Mouse (Mus musculus) midbrain, embryonic 16.5 days (tissue): ENCODE results near the gene Ankrd13a. TPM values are rescaled to one million over a fixed set of nuclear protein-coding genes. Genes with fewer than 3 reads are reported as not detected.

Experiments
- ATAC-seq: fragments of 200-750 bp; cut with Nextera tagmentation; 2 replicates; pipeline ENCODE4 v1.8.0; 2017; ENCODE audit warnings: moderate TSS enrichment
- H3K27ac ChIP-seq: fragments of 300-500 bp; sonication (generic); 2 replicates; pipeline ENCODE4 v1.5.1; 2014; ENCODE audit warnings: mild to moderate bottlenecking, low read length, mixed read lengths
- H3K27me3 ChIP-seq: fragments of 300-500 bp; sonication (generic); 2 replicates; pipeline ENCODE4 v1.6.1; 2014; ENCODE audit warnings: low read depth, low read length, mixed read lengths; ENCODE audit not compliant: control insufficient read depth, insufficient read depth
- H3K36me3 ChIP-seq: fragments of 300-500 bp; sonication (generic); 2 replicates; pipeline ENCODE4 v1.6.1; 2014; ENCODE audit warnings: mild to moderate bottlenecking, low read length, moderate library complexity, mixed read lengths; ENCODE audit not compliant: control insufficient read depth, insufficient read depth
- H3K4me1 ChIP-seq: fragments of 300-500 bp; sonication (generic); 2 replicates; pipeline ENCODE4 v1.6.1; 2014; ENCODE audit warnings: mild to moderate bottlenecking, low read length, mixed read lengths; ENCODE audit not compliant: control insufficient read depth, insufficient read depth
- H3K4me2 ChIP-seq: fragments of 300-500 bp; sonication (generic); 2 replicates; pipeline ENCODE4 v1.6.1; 2014; ENCODE audit warnings: mild to moderate bottlenecking, low read length, mixed read lengths
- H3K4me3 ChIP-seq: fragments of 300-500 bp; sonication (generic); 2 replicates; pipeline ENCODE4 v1.5.1; 2014; ENCODE audit warnings: low read depth, mild to moderate bottlenecking, low read length, moderate library complexity, mixed read lengths
- H3K9ac ChIP-seq: fragments of 300-500 bp; sonication (generic); 2 replicates; pipeline ENCODE4 v1.6.1; 2014; ENCODE audit warnings: low read depth, low read length, mixed read lengths
- H3K9me3 ChIP-seq: fragments of 300-500 bp; sonication (generic); replicated peaks from 2 replicates; pipeline ENCODE4 v1.6.1; 2014; ENCODE audit warnings: mild to moderate bottlenecking, low read length, mixed read lengths; ENCODE audit not compliant: control insufficient read depth, poor library complexity, severe bottlenecking
- WGBS: fragments of 180-500 bp; shearing (Covaris S2); extraction: QIAGEN DNeasy Blood & Tissue Kit; methylation state at CpG from one replicate; pipeline ENCODE4 v1.1.7; 2014; 5-methylcytosine and 5-hydroxymethylcytosine counted together
- polyA plus RNA-seq: library from polyadenylated mRNA; unstranded; fragments of >200 nt; fragmentation: Nextera tagmentation; extraction: Ambion mirVana; gene quantifications from 2 replicates; pipeline ENCODE4 v1.2.1, GENCODE M21; 2015

Gene Ankrd13a
- polyA plus RNA-seq, 1 experiment from 2014 or later, result 24.3 TPM

DNA sequence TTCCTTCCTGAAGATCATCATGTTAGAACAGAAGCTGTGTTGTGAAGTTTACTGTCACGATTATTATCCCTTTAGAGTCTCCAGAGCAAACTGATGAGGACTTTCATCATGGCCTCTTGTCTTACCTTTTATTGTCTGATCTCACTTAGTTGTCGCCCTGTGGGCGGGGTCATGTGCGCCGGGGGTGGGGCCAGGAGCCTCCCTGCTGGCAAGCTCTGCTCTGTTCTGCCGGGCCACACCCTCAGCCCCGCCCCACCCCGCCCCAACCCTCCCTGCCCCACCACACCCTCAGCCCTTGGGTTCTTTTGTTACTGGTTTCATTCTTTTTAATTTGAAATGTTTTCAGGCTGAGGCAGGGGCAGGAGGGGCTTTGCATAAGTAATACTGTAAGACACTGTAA lies 26.6 kb downstream of the Ankrd13a start:
- Histone ChIP-seq H3K4me2 (no peak overlapping the region), H3K36me3 (peaks cover 32% of the 10 kb centered on the region), H3K4me1 (peaks cover 6% of the 10 kb centered on the region; the same call in 1 of the 2 replicates), H3K27me3 (no peaks in the 10 kb centered on the region), H3K9ac (no peak overlapping the region), H3K27ac (no peak overlapping the region), H3K9me3 (no peaks in the 10 kb centered on the region), H3K4me3 (no peak overlapping the region)
- no peak for ATAC-seq
- 17% methylated on average over 8 of the region's 8 CpGs for WGBS

DNA sequence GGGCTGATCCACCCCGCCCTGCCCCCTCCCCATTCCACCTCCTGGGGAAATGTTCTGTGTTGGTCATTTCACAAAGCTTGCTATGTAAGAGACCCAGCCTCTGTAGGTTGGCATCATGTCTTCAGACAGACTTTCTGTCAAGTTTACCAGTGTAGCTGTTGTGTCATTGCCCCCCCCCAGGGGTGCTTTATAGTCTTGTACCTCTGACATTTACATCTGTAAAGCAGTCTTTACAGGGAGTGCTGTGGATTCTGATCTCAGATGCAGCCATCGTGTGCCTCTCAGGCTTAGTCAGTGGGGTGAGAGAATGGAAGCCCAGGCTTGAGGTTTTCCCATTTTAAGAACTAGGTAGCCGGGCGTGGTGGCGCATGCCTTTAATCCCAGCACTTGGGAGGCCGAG lies 27.4 kb downstream of the Ankrd13a start:
- Histone ChIP-seq H3K27me3 (no peaks in the 10 kb centered on the region), H3K4me2 (no peak overlapping the region), H3K27ac (no peak overlapping the region), H3K9me3 (no peaks in the 10 kb centered on the region), H3K4me1 (no peaks in the 10 kb centered on the region), H3K9ac (no peak overlapping the region), H3K36me3 (peaks cover 32% of the 10 kb centered on the region), H3K4me3 (no peak overlapping the region)
- WGBS, result 81% methylated on average over 6 of the region's 6 CpGs
- ATAC-seq, result no peak

DNA sequence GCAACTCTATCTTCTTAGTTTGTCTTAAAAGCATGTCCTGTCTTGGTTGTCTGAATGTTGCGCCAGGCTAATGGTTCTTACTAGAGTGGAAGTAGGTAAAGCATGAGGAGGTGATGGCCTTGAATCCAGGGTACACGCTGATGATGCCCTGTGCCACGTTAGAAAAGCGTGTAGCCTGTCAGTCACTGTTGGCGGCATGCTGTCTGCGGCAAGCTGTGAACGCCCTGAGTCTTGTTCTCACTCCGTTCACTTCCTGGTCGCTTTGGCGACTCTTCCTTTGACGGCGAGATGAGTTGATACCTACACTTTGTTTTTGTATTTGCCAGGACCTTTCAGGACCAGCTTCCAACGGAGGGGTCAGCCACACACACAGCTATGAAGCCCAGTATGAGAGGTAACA lies 28.8 kb downstream of the Ankrd13a start:
- Histone ChIP-seq H3K27me3 (no peaks in the 10 kb centered on the region), H3K9ac (no peak overlapping the region), H3K4me1 (peaks cover 3% of the 10 kb centered on the region; the same call in 1 of the 2 replicates), H3K36me3 (peaks cover 31% of the 10 kb centered on the region), H3K4me2 (no peak overlapping the region), H3K9me3 (no peaks in the 10 kb centered on the region), H3K27ac (no peak overlapping the region), H3K4me3 (no peak overlapping the region)
- ATAC-seq, result no peak
- 87% methylated on average over 13 of the region's 13 CpGs for WGBS

DNA sequence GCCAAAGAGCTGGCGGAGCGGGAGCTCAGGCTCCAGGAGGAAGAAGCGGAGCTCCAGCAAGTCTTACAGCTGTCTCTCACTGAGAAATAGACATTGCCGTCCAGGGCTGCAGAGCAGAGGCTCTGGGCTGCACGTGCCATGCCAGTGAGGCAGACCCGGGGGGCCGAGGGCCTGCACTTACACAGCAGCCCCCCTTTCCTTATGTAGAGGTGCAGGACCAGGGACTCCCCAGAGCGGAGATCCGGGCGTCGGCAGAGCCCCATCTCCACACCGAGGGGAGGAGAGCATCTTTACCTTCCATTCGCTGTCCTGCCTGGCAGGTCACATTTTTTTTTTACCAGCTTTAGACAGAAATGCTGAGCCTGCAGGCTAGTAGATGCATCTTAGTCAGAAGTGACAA lies 29.9 kb downstream of the Ankrd13a start:
- Histone ChIP-seq H3K9me3 (no peaks in the 10 kb centered on the region), H3K9ac (no peak overlapping the region), H3K27me3 (no peaks in the 10 kb centered on the region), H3K4me3 (no peak overlapping the region), H3K4me1 (peaks cover 3% of the 10 kb centered on the region; the same call in 1 of the 2 replicates), H3K4me2 (no peak overlapping the region), H3K27ac (peak overlapping the region; percentile 36), H3K36me3 (peaks cover 28% of the 10 kb centered on the region)
- ATAC-seq, result no peak
- 84% methylated on average over 13 of the region's 13 CpGs for WGBS

DNA sequence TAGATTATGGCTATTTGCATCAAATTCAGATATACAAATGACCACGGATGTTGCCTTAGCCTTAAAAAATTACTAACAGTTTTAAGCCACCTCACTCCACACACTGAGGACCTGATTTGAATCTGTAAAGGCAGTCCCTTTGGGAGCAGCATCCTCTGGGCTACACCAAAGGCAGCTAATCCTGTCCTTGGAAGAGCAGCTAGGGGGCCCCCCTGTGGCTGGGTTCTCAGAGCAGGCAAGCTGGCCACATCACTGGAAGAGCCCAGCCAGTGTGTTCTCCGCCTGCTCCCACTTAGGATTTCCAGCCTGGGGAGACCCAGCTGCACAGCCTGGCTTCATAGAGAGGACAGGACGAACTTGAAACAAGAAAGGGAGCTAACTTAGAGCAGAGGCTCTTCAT lies 30.5 kb downstream of the Ankrd13a start:
- WGBS, result 22% methylated on average over 3 of the region's 3 CpGs
- Histone ChIP-seq H3K27me3 (no peaks in the 10 kb centered on the region), H3K9ac (no peak overlapping the region), H3K4me1 (peaks cover 3% of the 10 kb centered on the region; the same call in 1 of the 2 replicates), H3K4me2 (no peak overlapping the region), H3K27ac (no peak overlapping the region), H3K9me3 (no peaks in the 10 kb centered on the region), H3K4me3 (no peak overlapping the region), H3K36me3 (peaks cover 27% of the 10 kb centered on the region)
- no peak for ATAC-seq

DNA sequence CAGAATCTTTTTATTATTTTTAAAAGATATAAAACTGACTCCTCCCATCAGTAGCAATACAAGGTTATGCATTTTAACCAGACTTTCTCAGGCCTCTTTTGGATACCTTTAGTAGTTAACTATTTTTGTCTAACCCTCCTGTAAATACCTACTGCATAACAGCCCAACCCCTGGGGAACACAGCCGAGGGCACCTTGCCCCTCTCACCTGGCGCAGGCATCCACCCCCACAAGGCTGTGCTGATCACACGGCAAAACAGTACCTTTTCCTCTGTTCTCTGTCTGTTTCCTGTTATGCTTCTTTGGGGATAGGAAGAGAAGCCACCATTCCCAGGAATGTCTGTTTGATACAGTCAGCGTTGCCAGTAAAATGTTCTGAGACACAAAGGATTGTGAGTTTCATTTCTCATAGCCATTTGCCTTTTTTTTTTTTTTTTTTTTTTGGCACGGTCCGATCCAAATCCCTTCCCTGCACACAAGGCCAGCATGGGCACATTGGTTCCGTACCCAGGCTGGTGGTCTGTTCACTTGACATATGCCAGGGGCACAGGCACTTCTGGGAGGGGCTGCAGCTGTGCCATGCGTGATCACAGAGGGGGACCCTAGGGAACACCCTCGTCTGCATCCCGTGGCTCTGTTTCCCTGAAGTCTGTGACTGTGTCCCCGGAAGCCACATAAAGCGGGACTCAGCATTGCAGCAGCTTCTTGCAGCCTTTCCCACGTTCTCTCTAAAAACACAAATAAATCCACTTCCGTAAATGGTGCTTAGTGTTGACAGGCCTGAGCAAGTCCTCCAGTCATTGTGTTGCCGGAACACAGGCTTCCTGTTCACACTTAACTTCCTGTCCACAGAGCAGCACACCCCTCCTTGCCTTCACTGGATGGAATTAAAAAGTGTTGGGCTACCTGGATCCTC lies 31.2 kb downstream of the Ankrd13a start:
- no peak overlapping the region for H3K4me3 ChIP-seq
- no peak for ATAC-seq
- H3K27ac ChIP-seq, result peak overlapping the region; percentile 34; the same call in 1 of the 2 replicates
- no peaks in the 10 kb centered on the region for H3K27me3 ChIP-seq
- no peak overlapping the region for H3K4me2 ChIP-seq
- H3K9me3 ChIP-seq, result no peaks in the 10 kb centered on the region
- H3K36me3 ChIP-seq, result peaks cover 25% of the 10 kb centered on the region
- no peak overlapping the region for H3K9ac ChIP-seq
- 76% methylated on average over 15 of the region's 15 CpGs for WGBS
- H3K4me1 ChIP-seq, result peaks cover 3% of the 10 kb centered on the region; the same call in 1 of the 2 replicates

DNA sequence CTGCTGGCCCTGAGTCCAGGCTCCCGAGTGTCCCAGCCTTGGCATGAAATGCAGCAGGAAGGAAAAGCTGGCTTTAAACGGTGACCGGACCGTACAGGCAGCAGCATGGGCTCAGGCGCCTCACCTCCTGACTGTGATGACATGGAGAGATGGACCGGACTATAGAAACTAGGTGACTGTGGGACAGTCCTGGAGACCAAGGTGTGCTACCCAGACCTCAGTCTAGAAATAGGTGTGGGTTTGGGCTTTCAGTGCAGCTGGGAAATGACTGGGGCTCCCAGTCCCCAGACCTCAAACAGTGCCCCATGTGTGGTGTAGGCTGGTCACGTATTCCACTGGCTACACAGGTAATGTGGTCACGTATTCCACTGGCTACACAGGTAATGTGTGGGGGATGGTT lies 32.2 kb downstream of the Ankrd13a start:
- H3K4me1 ChIP-seq, result peaks cover 3% of the 10 kb centered on the region; the same call in 1 of the 2 replicates
- ATAC-seq, result no peak
- no peak overlapping the region for H3K9ac ChIP-seq
- H3K36me3 ChIP-seq, result peaks cover 25% of the 10 kb centered on the region
- no peaks in the 10 kb centered on the region for H3K9me3 ChIP-seq
- H3K4me3 ChIP-seq, result no peak overlapping the region
- H3K27ac ChIP-seq, result peak overlapping the region; percentile 34; the same call in 1 of the 2 replicates
- no peaks in the 10 kb centered on the region for H3K27me3 ChIP-seq
- WGBS, result 85% methylated on average over 8 of the region's 8 CpGs
- no peak overlapping the region for H3K4me2 ChIP-seq

DNA sequence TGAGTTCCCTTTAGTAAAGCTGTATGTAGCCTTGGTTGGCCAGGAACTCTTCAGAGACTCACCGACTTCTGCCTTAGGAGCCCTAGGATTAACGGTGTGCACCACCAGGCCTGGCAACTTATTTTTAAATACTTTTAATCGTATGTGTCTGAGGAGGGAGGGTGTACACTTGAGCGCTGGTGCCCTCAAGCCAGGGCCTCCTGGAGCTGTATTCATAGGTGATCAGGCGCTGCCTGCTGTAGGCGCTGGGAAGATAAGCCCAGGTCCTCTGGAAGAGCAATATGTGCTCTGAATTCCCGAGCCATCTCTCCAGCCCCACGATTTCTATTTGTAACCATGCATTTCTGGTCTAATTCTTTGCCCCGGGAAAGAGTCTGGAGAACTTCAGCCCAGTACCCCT lies 32.6 kb downstream of the Ankrd13a start:
- ATAC-seq, result no peak
- H3K9ac ChIP-seq, result no peak overlapping the region
- peak overlapping the region; percentile 2; the same call in 1 of the 2 replicates for H3K27ac ChIP-seq
- H3K4me1 ChIP-seq, result peaks cover 4% of the 10 kb centered on the region
- H3K9me3 ChIP-seq, result no peaks in the 10 kb centered on the region
- H3K36me3 ChIP-seq, result peaks cover 25% of the 10 kb centered on the region
- no peak overlapping the region for H3K4me2 ChIP-seq
- WGBS, result 45% methylated on average over 9 of the region's 9 CpGs
- H3K4me3 ChIP-seq, result no peak overlapping the region
- no peaks in the 10 kb centered on the region for H3K27me3 ChIP-seq

DNA sequence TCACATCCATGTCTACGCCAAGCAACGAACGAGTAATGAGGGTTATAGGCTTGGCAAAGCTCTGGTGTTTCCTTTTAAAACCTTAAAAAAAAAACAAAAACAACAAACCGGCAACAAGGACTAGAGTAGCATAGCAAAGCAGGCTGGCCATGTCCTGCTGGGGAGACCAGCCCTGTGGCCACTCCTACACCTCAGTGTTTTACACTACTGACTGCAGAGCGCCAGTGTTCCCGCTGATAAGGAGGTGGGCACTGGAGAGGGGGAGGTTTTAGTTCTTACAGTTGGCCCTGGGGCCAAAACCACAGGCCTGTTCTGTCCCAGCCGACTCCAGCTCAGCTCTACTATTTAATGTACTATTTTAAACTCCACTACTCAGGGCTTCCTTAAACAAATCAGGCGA lies 33.0 kb downstream of the Ankrd13a start:
- no peaks in the 10 kb centered on the region for H3K27me3 ChIP-seq

More for the DNA sequence above, 33.0 kb downstream of the Ankrd13a start:
- no peak for ATAC-seq
- 30% methylated on average over 8 of the region's 8 CpGs for WGBS
- H3K36me3 ChIP-seq, result peaks cover 22% of the 10 kb centered on the region
- no peak overlapping the region for H3K4me2 ChIP-seq
- H3K27ac ChIP-seq, result peak overlapping the region; percentile 2; the same call in 1 of the 2 replicates
- peaks cover 8% of the 10 kb centered on the region for H3K4me1 ChIP-seq
- no peak overlapping the region for H3K4me3 ChIP-seq
- no peaks in the 10 kb centered on the region for H3K9me3 ChIP-seq
- H3K9ac ChIP-seq, result no peak overlapping the region
